Mouse (Mus musculus): ENCODE measurements at regions not wholly inside any gene's neighbourhood (a gene's known extent, or its start where the extent isn't known, plus 50 kb on each side); places are given as distances from the start of the nearest gene placed in this dataset.

- ATAC-seq, result no peak
- Histone ChIP-seq H3K4me3 (replicated peaks) (no peak overlapping the region), H3K27me3 (0 out of 2 replicates have a peak, but pooled peaks cover 3% of the 10 kb centered on the region), H3K9me3 (no peaks in the 10 kb centered on the region), H3K27ac (no peak overlapping the region), H3K9ac (replicated peaks) (no peak overlapping the region), H3K4me1 (replicated peaks) (no peaks in the 10 kb centered on the region), H3K36me3 (no peaks in the 10 kb centered on the region), H3K4me2 (replicated peaks) (no peak overlapping the region)
- 55% methylated on average over 4 of the region's 4 CpGs for WGBS
These were observed 53.9 kb downstream of the Adra2c start for GRCm38 (mm10) chr5:35332001-35332400.

DNA sequence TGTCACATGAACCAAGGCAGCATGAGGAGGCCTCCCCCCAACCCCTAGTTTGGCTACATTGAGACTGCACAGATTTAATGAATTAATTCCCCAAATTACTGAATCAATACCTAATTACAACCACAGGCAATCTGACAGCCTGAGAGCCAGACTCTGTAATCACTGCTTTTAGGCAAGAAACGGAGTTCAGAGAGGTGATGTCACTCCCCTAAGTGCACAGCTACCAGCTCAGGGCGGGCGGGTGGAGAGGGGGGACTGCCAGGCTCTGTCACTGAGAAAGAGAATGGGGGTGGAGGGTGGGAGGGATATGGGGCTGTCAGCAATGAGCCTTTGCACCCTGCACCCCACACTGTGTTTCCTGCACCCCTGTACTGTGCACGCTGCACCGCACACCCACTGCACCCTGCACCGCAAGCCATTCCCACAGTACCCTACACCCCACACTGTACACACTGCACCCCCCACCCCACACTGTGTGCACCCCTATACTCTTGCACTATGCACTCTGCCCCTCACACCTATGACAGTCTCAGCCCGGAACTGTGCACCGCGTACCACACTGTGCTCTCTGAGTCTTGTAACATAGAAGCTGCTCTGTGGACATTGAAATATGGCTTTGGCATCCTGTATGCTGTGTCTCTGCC is 54.4 kb upstream of the Hmx1 start:
- no peaks in the 10 kb centered on the region for H3K4me1 ChIP-seq (replicated peaks)
- H3K4me3 ChIP-seq (replicated peaks), result no peak overlapping the region
- H3K9ac ChIP-seq (replicated peaks), result no peak overlapping the region
- ATAC-seq, result peak; percentile 53; the same call in 1 of the 2 replicates
- H3K27me3 ChIP-seq, result no peaks in the 10 kb centered on the region
- no peaks in the 10 kb centered on the region for H3K9me3 ChIP-seq
- H3K4me2 ChIP-seq (replicated peaks), result no peak overlapping the region
- no peak overlapping the region for H3K27ac ChIP-seq
- H3K36me3 ChIP-seq, result no peaks in the 10 kb centered on the region
- 87% methylated on average over 9 of the region's 9 CpGs for WGBS

- Histone ChIP-seq H3K4me1 (replicated peaks) (no peaks in the 10 kb centered on the region), H3K36me3 (no peaks in the 10 kb centered on the region), H3K9ac (replicated peaks) (no peak overlapping the region), H3K4me2 (replicated peaks) (no peak overlapping the region), H3K27ac (no peak overlapping the region), H3K9me3 (no peaks in the 10 kb centered on the region), H3K4me3 (replicated peaks) (no peak overlapping the region), H3K27me3 (no peaks in the 10 kb centered on the region)
- 64% methylated on average over 2 of the region's 2 CpGs for WGBS
- no peak for ATAC-seq
These were observed 53.8 kb upstream of the Hmx1 start for GRCm38 (mm10) chr5:35335081-35335480.

All from midbrain, embryonic 13.5 days (tissue).